Mouse (Mus musculus) erythroblast, embryonic 14.5 days (primary cell): ENCODE measurements around the gene Hsp90b1.

Source experiments
- GATA1 ChIP-seq: IDR thresholded peaks from 2 replicates; pipeline ENCODE4 v1.6.1; 2012; ENCODE audit warnings: low read length, inconsistent platforms, mixed read lengths
- TAL1 ChIP-seq: IDR thresholded peaks from 3 replicates; pipeline ENCODE4 v1.6.1; 2012; ENCODE audit warnings: low read length, inconsistent platforms, mixed read lengths

GRCm38 (mm10) chr10:86742918-86743317 lies 37.6 kb upstream of the Hsp90b1 start:
- no peak for TF ChIP-seq GATA1
- no peak for TF ChIP-seq TAL1
